Mouse (Mus musculus) embryonic facial prominence, embryonic 10.5 days (tissue): ENCODE results near the gene Fdxacb1. TPM values are rescaled to one million over a fixed set of nuclear protein-coding genes. Genes with fewer than 3 reads are reported as not detected.

ENCODE experiments used
- DNase-seq: peaks from one replicate; pipeline ENCODE4 v3.0.0-alpha.2; 2017; ENCODE audit warnings: low spot score
- H3K27ac ChIP-seq: fragments of 300-500 bp; sonication (generic); replicated peaks from 2 replicates; pipeline ENCODE4 v1.5.1; 2016; ENCODE audit warnings: mild to moderate bottlenecking
- H3K27me3 ChIP-seq: fragments of 300-500 bp; sonication (generic); replicated peaks from 2 replicates; pipeline ENCODE4 v1.6.1; 2016; ENCODE audit warnings: low read depth, mild to moderate bottlenecking; ENCODE audit not compliant: poor library complexity, severe bottlenecking
- H3K36me3 ChIP-seq: fragments of 300-500 bp; sonication (generic); replicated peaks from 2 replicates; pipeline ENCODE4 v1.6.1; 2016; ENCODE audit warnings: mild to moderate bottlenecking, moderate library complexity
- H3K4me1 ChIP-seq: fragments of 300-500 bp; sonication (generic); 2 replicates; pipeline ENCODE4 v1.6.1; 2016
- H3K4me3 ChIP-seq: fragments of 300-500 bp; sonication (generic); 2 replicates; pipeline ENCODE4 v1.5.1; 2016; ENCODE audit warnings: mild to moderate bottlenecking, moderate library complexity
- H3K9me3 ChIP-seq: fragments of 300-500 bp; sonication (generic); 2 replicates; pipeline ENCODE4 v1.6.1; 2016; ENCODE audit warnings: mild to moderate bottlenecking
- WGBS: fragments of 180-500 bp; shearing (Covaris S2); methylation state at CpG from one replicate; pipeline ENCODE4 v1.1.7; 2016; 5-methylcytosine and 5-hydroxymethylcytosine counted together
- polyA plus RNA-seq: library from polyadenylated mRNA; unstranded; fragments of >200 nt; fragmentation: Nextera tagmentation; extraction: Ambion mirVana; gene quantifications from 2 replicates; pipeline ENCODE4 v1.2.1, GENCODE M21; 2016

Gene Fdxacb1
- polyA plus RNA-seq, 1 experiment from 2014 or later = 13.4 TPM

DNA sequence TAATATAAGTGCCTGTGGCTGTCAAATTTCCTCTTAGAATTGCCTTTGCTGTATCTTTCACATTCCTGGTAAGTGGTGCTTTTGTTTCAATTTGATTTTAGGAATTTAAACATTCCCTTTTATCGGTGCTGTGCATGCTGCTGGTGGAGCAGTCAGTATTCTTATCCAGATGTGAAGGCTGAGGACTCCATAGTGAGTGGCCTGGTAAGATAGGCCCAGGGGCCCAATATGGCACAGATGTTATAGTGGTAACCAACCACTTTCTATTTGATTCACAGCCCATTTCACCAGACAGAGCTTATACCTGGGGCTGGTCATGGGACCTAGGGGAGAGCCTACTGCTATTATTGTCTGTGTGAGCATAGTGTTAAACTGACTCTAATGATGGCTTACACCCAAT, 48.5 kb downstream of the Fdxacb1 start:
- DNase-seq = no peak
- Histone ChIP-seq H3K4me3 (no peak overlapping the region), H3K36me3 (peaks cover 82% of the 10 kb centered on the region), H3K27ac (no peak overlapping the region), H3K4me1 (no peaks in the 10 kb centered on the region), H3K9me3 (0 out of 2 replicates have a peak, but pooled peaks cover 5% of the 10 kb centered on the region), H3K27me3 (no peaks in the 10 kb centered on the region)
- WGBS = 95% methylated on average over 1 of the region's 1 CpGs

DNA sequence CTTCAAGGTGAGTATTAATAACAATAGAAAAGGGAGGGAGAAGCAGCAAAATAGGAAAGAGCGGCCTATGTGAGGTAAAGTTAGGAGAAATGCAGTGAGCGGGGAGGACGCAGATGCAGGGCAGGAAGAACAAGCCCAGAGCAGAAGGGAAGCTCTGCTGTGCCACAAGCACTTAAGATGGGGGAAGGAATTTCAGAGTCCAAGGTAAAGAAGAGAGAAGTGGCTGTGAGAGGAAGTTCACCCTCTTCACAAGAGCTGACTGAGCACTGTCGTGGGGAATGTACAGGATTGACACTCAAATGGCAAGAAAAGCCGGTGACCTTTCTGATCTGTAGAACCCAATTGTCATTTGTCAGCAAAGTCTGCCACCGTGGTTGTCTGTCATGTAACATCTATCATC, 50.0 kb downstream of the Fdxacb1 start:
- 93% methylated on average over 6 of the region's 6 CpGs for WGBS
- H3K4me3 ChIP-seq = no peak overlapping the region

DNA sequence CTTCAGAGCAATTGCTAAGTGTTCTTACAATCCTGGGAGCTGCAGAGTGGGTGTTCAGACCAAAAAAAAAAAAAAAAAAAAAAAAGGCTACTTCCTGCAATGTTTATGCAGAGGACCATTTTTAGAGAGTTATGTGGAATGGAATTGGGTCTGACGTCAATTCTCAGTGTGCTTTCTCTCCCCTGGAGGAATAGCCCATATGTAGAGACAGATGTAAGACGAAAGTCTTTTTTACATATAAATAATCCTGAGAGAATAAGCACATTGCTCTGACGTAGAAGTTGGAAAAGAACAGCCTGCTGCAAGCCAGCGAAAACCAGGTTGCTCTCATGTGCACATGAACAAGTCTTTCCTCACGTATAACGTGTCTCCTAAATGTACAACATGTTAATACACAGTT, 51.7 kb downstream of the Fdxacb1 start:
- WGBS = 94% methylated on average over 6 of the region's 6 CpGs
- H3K36me3 ChIP-seq = peaks cover 79% of the 10 kb centered on the region

More for the DNA sequence above, 50.0 kb downstream of the Fdxacb1 start:
- 0 out of 2 replicates have a peak, but pooled peaks cover 5% of the 10 kb centered on the region for H3K9me3 ChIP-seq
- no peaks in the 10 kb centered on the region for H3K4me1 ChIP-seq
- no peaks in the 10 kb centered on the region for H3K27me3 ChIP-seq
- no peak overlapping the region for H3K27ac ChIP-seq
- no peak for DNase-seq
- peaks cover 82% of the 10 kb centered on the region for H3K36me3 ChIP-seq

DNA sequence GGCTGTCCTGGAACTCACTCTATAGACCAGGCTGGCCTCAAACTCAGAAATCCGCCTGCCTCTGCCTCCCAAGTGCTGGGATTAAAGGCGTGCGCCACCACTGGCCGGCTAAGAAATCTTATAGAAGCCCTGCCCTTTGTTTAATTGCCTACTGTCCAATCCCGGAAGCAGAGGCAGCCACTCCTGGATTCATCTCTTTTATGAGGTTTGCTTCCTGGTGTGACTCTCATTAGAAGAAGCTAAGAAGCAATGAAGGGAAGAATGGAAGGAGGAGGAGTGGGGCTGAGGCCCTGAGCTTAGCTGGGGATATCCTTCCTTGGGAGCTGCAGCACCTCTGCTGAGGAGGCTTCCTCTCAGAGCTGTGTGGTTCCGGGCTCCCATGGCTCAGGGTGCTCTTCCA, 53.6 kb downstream of the Fdxacb1 start:
- no peak overlapping the region for H3K4me3 ChIP-seq
- WGBS = 95% methylated on average over 6 of the region's 6 CpGs
- H3K27ac ChIP-seq = no peak overlapping the region
- no peak for DNase-seq
- no peaks in the 10 kb centered on the region for H3K4me1 ChIP-seq
- peaks cover 62% of the 10 kb centered on the region for H3K36me3 ChIP-seq
- H3K9me3 ChIP-seq = no peaks in the 10 kb centered on the region
- H3K27me3 ChIP-seq = no peaks in the 10 kb centered on the region

More for the DNA sequence above, 51.7 kb downstream of the Fdxacb1 start:
- H3K27me3 ChIP-seq = no peaks in the 10 kb centered on the region
- no peak overlapping the region for H3K4me3 ChIP-seq
- no peak overlapping the region for H3K27ac ChIP-seq
- no peaks in the 10 kb centered on the region for H3K4me1 ChIP-seq
- H3K9me3 ChIP-seq = no peaks in the 10 kb centered on the region
- DNase-seq = no peak

DNA sequence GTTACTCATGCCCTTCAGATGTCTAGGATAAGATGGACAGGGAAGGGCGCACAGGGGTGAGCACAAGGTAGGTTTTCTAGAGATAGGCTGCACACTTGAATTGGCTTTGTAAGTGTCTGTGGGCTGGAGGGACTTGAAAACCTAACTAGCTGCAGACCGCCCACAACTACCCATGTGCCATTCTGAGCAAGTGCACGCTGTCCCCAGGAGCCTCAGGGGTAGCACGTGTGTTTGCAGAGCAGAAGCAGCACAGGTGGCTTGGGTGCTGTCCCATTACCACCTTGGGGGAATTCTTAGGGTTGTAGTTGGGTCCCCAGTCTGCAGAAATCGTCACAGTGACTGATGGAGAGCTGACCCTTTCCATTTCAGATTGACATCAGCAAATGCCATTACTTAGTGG, 54.2 kb downstream of the Fdxacb1 start:
- WGBS = 90% methylated on average over 5 of the region's 5 CpGs
- no peak overlapping the region for H3K27ac ChIP-seq
- H3K4me3 ChIP-seq = no peak overlapping the region
- no peaks in the 10 kb centered on the region for H3K27me3 ChIP-seq
- H3K36me3 ChIP-seq = peaks cover 57% of the 10 kb centered on the region
- no peaks in the 10 kb centered on the region for H3K9me3 ChIP-seq
- no peaks in the 10 kb centered on the region for H3K4me1 ChIP-seq
- DNase-seq = no peak

Other genes starting within 250 kb of the Fdxacb1 start
- 62.5 and 68.9 TPM in 2 replicates for gene Pts, start 239.5 kb upstream of the Fdxacb1 start, polyA plus RNA-seq
- 0.94 and 1.2 TPM in 2 replicates for gene Il18, start 213.4 kb upstream of the Fdxacb1 start, polyA plus RNA-seq
- gene Bco2, start 213.1 kb upstream of the Fdxacb1 start, polyA plus RNA-seq = 0.09 and 0.34 TPM in 2 replicates
- not detected in 2 replicates for gene Tex12, start 206.9 kb upstream of the Fdxacb1 start, polyA plus RNA-seq
- gene Sdhd, start 164.4 kb upstream of the Fdxacb1 start, polyA plus RNA-seq = 312 and 315 TPM in 2 replicates
- gene Timm8b, start 164.3 kb upstream of the Fdxacb1 start, polyA plus RNA-seq = 316 and 320 TPM in 2 replicates
- 7.4 and 7.7 TPM in 2 replicates for gene Pih1d2, start 150.9 kb upstream of the Fdxacb1 start, polyA plus RNA-seq
- 22.4 and 23.3 TPM in 2 replicates for gene Nkapd1, start 150.8 kb upstream of the Fdxacb1 start, polyA plus RNA-seq
- 62.0 and 62.2 TPM in 2 replicates for gene Dlat, start 108.5 kb upstream of the Fdxacb1 start, polyA plus RNA-seq
- 31.6 and 32.6 TPM in 2 replicates for gene Dixdc1, start 28.7 kb upstream of the Fdxacb1 start, polyA plus RNA-seq
- 3.8 and 4.1 TPM in 2 replicates for gene 2310030G06Rik, start 21.7 kb upstream of the Fdxacb1 start, polyA plus RNA-seq
- 12.3 and 12.9 TPM in 2 replicates for gene Cryab, start 16.9 kb upstream of the Fdxacb1 start, polyA plus RNA-seq
- gene Hspb2, start 15.9 kb upstream of the Fdxacb1 start, polyA plus RNA-seq = 2.8 and 3.7 TPM in 2 replicates
- gene Alg9, start 6.8 kb downstream of the Fdxacb1 start, polyA plus RNA-seq = 40.1 and 41.2 TPM in 2 replicates
- gene 1110032A03Rik, start 7.3 kb downstream of the Fdxacb1 start, polyA plus RNA-seq = 23.0 and 28.3 TPM in 2 replicates
- gene Ppp2r1b, start 77.1 kb downstream of the Fdxacb1 start, polyA plus RNA-seq = 162 and 178 TPM in 2 replicates
- 18.3 and 19.9 TPM in 2 replicates for gene Sik2, start 240.8 kb downstream of the Fdxacb1 start, polyA plus RNA-seq